Comparison of ENCODE assay signal across 21 mouse cellular contexts in the genomic region with DNA sequence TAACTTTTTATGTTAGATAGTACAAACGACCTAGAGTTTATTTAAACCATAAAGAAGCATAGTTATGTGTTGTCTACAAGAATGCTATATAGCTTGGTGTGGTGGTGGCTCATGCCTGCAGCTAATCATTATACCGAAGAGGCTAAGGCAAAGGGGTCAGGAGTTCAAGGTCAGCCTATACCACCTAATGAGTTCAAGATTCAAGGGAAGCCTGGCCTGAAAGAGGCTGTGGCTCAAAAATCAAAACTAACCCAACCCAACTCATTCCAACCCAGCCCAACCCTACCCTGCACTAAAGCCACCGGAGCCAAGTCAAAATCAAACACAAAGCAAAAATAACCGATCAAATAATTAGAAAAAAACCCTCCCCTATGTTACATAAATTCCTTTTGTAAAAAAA. TPM values are rescaled to one million over a fixed set of nuclear protein-coding genes. Genes with fewer than 3 reads are reported as not detected.
A peak's percentile ranks its signal among the peaks of the same experiment; 100 is the strongest.
DNase-seq lines count a peak whose midpoint lies in the region; ATAC-seq lines count a peak whose summit lies in the region.
"Had no signal": no experiment of that assay in that cellular context is flagged by ENCODE, and none has a peak within 500 bp of the region (broad histone marks: within the 10 kb centered on the region; RNA-seq: fewer than 3 reads in every experiment).

No protein-coding gene starts in this region.

- H3K36me3 ChIP-seq in midbrain, embryonic 11.5 days (ENCODE audit: control insufficient read depth, insufficient read depth, low read length), result no peaks in the 10 kb centered on the region
- H3K36me3 ChIP-seq in midbrain, embryonic 13.5 days, result no peaks in the 10 kb centered on the region
- H3K36me3 ChIP-seq: G1E had no signal

- no peak overlapping the region for H3K9ac ChIP-seq in midbrain, embryonic 11.5 days (ENCODE audit: low read length)
- no peak overlapping the region for H3K9ac ChIP-seq in midbrain, embryonic 13.5 days (replicated peaks)

- H3K27ac ChIP-seq in midbrain, embryonic 11.5 days (ENCODE audit: low read depth, low read length), result no peak overlapping the region
- no peak overlapping the region for H3K27ac ChIP-seq in midbrain, embryonic 13.5 days

- DNase-seq in midbrain, embryonic 11.5 days (ENCODE audit: low spot score, missing footprints), result peak; percentile 54
- DNase-seq in ES-CJ7 (ENCODE audit: low read depth, low spot score) (peak; percentile 65), R1 (ENCODE audit: low read depth, low spot score) (peak; percentile 74)
- DNase-seq in kidney, adult 18-20 months, result no peak
- no peak for DNase-seq in retina, embryonic 14.5 days (ENCODE audit: low spot score)
- DNase-seq: adrenal gland, adult 2 months; adrenal gland, adult 8-10 months; adrenal gland, postnatal 10 days; adrenal gland, postnatal 14 days; adrenal gland, postnatal 25 days; adrenal gland, postnatal 36 days; B cell, adult 2 months; cerebellum, adult 11 months; cerebellum, adult 11-12 months; cerebellum, adult 18-20 months; cerebellum, adult 2 months; cerebellum, adult 8-10 months had no signal

- no peak overlapping the region for H3K4me2 ChIP-seq in midbrain, embryonic 11.5 days
- no peak overlapping the region for H3K4me2 ChIP-seq in midbrain, embryonic 13.5 days (replicated peaks)

- no peak overlapping the region for H3K4me3 ChIP-seq in midbrain, embryonic 11.5 days (ENCODE audit: low read depth, low read length)
- H3K4me3 ChIP-seq in midbrain, embryonic 13.5 days (replicated peaks), result no peak overlapping the region

- no peak for ATAC-seq in midbrain, embryonic 11.5 days (ENCODE audit: low FRiP score)
- ATAC-seq in midbrain, embryonic 13.5 days, result no peak
- ATAC-seq: Patski had no signal

- 82% methylated on average over 4 of the region's 4 CpGs for WGBS in midbrain, embryonic 11.5 days
- 87% methylated on average over 4 of the region's 4 CpGs for WGBS in midbrain, embryonic 13.5 days

- no peaks in the 10 kb centered on the region for H3K4me1 ChIP-seq in midbrain, embryonic 11.5 days (ENCODE audit: control insufficient read depth, insufficient read depth, low read length)
- no peaks in the 10 kb centered on the region for H3K4me1 ChIP-seq in midbrain, embryonic 13.5 days (replicated peaks)

- H3K9me3 ChIP-seq in midbrain, embryonic 11.5 days (ENCODE audit: control insufficient read depth, low read length), result no peaks in the 10 kb centered on the region
- H3K9me3 ChIP-seq in midbrain, embryonic 13.5 days, result no peaks in the 10 kb centered on the region
- H3K9me3 ChIP-seq: G1E had no signal

- no peaks in the 10 kb centered on the region for H3K27me3 ChIP-seq in midbrain, embryonic 11.5 days (ENCODE audit: control insufficient read depth, insufficient read depth, low read length)
- no peaks in the 10 kb centered on the region for H3K27me3 ChIP-seq in midbrain, embryonic 13.5 days
- H3K27me3 ChIP-seq: CH12.LX, Patski had no signal

RNA-seq across cellular contexts. Expression of a gene that starts 49.4 kb away (rescaled TPM):
- polyA plus RNA-seq in midbrain, embryonic 11.5 days (2014; fragmentation: Nextera tagmentation; extraction: Ambion mirVana), result 172 and 178 TPM in 2 replicates
- 140 and 146 TPM in 2 replicates for polyA plus RNA-seq in midbrain, embryonic 13.5 days (2015; fragmentation: Nextera tagmentation; extraction: Ambion mirVana)

Comparison
In these comparisons a context has a peak if more than half of its experiments do, and no peak if none do; other contexts are left out.
1. DNase-seq: peak in midbrain, embryonic 11.5 days (single experiment), ES-CJ7 (single experiment) and R1 (single experiment); none in kidney, adult 18-20 months (single experiment) and retina, embryonic 14.5 days (single experiment).